Mouse (Mus musculus): ENCODE results near the gene Adck1.
A peak's percentile ranks its signal among the peaks of the same experiment; 100 is the strongest.
"Not testable (repeated sequence)": the region's sequence is repeated elsewhere in the genome, so short reads cannot be mapped to it uniquely, and the experiment has no call there.

The Adck1 gene

GRCm38 (mm10) chr12:88360441-88361119 lies at the start of gene Adck1:
Adck1 (plus strand) TSS chr12:88360554.
- peak; percentile 55 for DNase-seq (ENCODE audit: low spot score)

DNA sequence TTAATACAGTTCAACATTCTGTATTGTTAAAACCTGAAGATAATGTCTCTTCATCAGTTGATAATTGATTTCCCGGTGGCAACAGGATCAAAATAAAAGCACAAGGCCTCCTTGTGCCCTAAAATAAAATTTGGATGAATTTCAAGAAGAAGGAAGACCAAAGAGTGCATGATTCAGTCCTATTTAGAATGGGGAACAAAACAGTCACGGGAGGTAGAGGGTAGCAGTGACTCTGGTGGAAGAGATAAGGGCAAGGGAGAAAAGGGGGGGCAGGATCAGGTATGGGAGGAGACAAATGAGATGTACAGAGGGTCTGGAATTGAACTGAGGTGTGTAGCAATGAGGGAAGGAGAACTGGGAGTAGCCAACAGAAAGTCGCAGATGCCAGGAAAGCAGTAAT lies 45.8 kb upstream of the Adck1 start:
- no peak for DNase-seq (ENCODE audit: low spot score)

DNA sequence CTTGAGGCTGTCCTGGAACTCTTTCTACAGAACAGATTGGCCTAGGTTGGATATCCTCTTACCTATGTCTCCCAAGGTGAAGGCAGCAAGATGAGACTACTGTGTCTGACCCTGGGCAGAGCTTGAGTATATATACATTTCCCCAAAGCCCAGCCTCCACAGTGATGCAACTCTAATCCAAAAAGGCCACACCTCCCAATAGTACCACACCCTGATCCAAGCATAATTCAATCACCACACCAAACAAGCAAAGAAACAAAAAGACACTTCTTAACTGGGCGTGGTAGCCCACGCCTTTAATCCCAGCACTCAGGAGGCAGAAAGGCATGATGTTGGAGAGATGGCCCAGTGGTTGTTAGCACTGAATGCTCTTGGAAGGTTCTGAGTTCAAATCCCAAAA lies 36.4 kb upstream of the Adck1 start, which contains the start of gene Gm5039:
Gene Gm5039 (minus strand): TSS at position 101 of the 400 bp plus-strand sequence.
- DNase-seq (ENCODE audit: low spot score), result not testable (repeated sequence)

- not testable (repeated sequence) for DNase-seq (ENCODE audit: low spot score)
Observed at GRCm38 (mm10) chr12:88336662-88337413, 23.5 kb upstream of the Adck1 start.

- DNase-seq (ENCODE audit: low spot score), result not testable (repeated sequence)
Observed at GRCm38 (mm10) chr12:88341286-88341685, 19.1 kb upstream of the Adck1 start.

GRCm38 (mm10) chr12:88354182-88354702 lies 6.1 kb upstream of the Adck1 start:
- no peak for DNase-seq (ENCODE audit: low spot score)

DNA sequence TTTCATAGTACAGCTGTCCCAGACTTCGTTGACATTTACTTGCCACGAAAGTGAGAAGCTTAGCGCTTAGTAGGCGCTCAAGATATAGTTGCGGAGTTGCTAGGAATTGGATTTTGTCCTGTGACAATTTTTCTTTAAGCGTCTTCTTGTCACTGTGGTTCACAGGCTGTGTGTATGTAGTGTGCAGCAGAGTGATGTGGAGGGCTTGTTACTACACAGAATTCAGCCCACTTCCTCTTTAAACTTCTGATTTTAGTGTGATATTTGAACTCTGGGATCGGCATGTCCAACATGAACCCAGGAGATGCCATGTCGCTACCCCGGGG lies 729 bp downstream of the Adck1 start:
- no peak for DNase-seq (ENCODE audit: low spot score)

- DNase-seq (ENCODE audit: low spot score), result no peak
Observed at GRCm38 (mm10) chr12:88367673-88368072, 7.3 kb downstream of the Adck1 start.

- no peak for DNase-seq (ENCODE audit: low spot score)
Observed at GRCm38 (mm10) chr12:88368618-88369017, 8.3 kb downstream of the Adck1 start.

DNA sequence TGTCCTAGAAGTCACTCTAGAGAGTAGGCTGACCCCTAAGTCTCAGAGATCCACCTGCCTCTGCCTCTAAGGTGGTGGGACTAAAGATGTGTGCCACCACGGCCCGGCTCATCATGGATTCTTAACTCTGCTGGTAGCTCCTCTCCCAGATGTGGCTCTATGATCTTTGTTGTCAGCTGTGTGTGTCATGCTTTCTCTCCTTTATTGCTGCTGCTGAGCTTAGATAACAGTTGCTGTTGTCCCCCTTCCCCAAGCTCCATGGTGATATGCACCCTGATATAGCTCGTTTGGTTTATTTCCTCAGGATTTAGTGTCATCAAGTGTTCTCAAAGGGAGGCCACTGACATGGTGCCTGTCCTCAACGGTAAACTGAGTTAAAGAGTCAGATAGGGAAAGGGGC lies 9.3 kb downstream of the Adck1 start:
- DNase-seq (ENCODE audit: low spot score), result not testable (repeated sequence)

DNA sequence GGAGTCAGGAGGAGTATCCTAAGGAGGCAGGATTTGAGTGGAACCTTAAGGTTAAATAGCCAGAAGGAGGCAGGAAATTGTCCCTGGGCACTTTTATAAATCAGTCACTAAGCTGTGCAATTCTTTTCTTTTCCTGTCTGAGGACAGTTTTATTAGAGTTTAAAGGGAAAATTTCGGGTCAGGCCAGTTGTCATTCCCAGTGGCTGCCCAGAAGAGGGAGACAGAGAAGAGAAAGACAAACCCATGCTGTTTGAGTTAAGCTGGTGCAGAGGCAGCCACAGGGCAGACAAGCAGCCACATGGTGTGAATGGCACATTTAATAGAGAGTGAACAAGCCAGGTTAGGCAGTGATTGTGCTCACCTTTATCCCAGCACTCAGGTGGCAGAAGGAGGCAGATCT lies 10.0 kb downstream of the Adck1 start:
- DNase-seq (ENCODE audit: low spot score), result not testable (repeated sequence)

DNA sequence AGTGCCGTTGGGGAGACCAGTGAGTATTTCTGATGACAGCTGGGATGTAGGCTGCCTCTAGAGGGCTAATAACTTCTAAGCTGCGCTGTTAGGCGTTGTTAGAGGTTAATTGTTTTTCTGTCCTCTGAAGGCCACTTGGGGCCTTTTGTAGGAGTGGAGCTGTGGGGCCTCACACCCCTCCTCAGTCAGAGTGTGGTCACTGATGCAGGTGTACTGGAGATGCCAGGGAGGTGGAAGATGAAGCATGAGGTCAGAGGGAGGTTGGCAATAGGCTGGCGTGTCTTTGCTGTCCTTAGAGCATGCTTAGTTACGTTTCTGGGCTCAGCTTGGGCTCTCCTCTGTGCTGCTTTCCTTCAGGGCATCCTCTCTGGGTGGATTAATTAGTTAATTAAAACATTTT lies 11.7 kb downstream of the Adck1 start:
- DNase-seq (ENCODE audit: low spot score), result no peak

GRCm38 (mm10) chr12:88376820-88377219 lies 16.5 kb downstream of the Adck1 start:
- DNase-seq (ENCODE audit: low spot score), result no peak

- DNase-seq (ENCODE audit: low spot score), result no peak
Observed at GRCm38 (mm10) chr12:88378256-88378655, 17.9 kb downstream of the Adck1 start.

DNA sequence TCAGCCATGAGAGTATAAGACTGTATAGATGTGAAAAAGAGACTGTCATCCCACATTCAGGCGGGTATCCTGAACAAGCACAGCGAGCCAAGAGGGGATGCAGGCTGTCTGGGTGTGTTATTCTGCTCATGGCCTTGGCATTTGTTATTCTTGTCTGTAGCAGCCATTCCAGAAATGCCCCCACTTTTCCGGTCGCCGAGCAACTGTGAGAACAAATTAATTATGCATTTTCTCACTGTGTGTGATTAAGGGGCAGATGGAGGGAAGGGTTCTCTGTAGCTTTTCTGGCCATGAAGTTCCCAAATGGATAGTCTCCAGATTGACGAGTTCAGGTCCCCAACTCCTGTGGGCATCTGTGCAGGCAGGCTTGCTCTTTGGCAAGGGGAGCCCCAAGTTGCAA lies 28.5 kb downstream of the Adck1 start:
- DNase-seq (ENCODE audit: low spot score), result no peak

DNA sequence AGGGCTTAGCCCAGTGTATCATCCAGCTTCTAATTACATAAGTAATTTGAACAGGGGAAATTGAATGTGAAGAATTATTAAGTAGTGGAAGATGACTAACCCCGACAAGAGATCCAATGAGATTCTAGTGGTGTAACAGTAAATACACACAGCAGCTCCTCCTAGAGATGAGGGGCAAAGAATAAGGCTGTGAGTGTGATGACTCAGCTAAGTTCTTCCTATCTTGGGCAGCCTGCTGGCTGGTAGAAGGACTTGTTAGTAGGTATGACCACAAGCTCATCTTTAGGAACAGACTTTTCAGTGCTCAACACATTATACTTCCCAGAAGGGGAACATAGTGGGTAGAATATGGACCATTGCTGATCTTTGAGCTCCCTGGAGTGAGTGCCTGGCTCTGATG lies 38.3 kb downstream of the Adck1 start:
- DNase-seq (ENCODE audit: low spot score), result no peak

DNA sequence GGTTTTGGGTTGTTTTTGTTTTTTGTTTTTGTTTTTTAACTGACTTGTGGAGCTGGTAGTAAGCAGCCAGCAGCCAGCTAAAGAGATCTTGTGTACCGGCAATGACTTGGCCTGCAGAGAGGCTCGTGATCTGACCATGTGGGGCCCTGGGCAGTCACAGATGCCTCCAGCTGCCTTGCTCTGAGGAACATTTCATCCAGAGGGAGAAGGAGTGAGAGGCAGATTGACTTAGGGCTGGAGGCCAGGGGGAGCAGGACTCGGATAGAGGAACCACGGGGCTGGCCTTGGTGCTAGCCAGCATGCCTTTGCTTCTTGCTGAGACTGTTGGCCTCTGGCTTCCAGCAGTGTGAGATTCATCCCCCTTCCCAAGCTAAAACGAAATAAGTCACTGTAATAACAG lies 43.2 kb downstream of the Adck1 start:
- no peak for DNase-seq (ENCODE audit: low spot score)

GRCm38 (mm10) chr12:88405113-88405512 lies 44.8 kb downstream of the Adck1 start:
- DNase-seq (ENCODE audit: low spot score), result no peak

GRCm38 (mm10) chr12:88407996-88408322 lies 47.6 kb downstream of the Adck1 start:
- no peak for DNase-seq (ENCODE audit: low spot score)

- DNase-seq (ENCODE audit: low spot score), result no peak
Observed at GRCm38 (mm10) chr12:88408323-88409047, 48.1 kb downstream of the Adck1 start.

DNA sequence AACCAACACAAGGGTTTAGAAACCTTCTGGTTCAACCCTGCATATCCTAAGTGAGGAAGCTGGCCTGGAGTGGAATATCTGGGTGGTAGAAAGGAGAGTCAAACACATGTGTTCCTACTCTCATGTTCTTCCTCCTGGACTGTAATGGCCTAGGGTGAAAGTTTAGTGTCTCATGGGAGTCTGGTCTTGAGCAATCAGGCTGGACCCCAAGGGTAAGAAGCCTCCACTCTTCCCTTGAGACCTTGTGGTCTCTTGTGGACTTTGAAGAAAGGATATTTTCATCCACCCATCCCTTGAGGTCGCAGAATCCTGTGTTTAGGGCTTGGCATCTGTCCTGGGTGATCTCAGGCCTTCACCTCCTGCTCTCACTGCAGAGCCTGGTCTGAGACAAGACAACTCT lies 52.9 kb downstream of the Adck1 start:
- no peak for DNase-seq (ENCODE audit: low spot score)

DNA sequence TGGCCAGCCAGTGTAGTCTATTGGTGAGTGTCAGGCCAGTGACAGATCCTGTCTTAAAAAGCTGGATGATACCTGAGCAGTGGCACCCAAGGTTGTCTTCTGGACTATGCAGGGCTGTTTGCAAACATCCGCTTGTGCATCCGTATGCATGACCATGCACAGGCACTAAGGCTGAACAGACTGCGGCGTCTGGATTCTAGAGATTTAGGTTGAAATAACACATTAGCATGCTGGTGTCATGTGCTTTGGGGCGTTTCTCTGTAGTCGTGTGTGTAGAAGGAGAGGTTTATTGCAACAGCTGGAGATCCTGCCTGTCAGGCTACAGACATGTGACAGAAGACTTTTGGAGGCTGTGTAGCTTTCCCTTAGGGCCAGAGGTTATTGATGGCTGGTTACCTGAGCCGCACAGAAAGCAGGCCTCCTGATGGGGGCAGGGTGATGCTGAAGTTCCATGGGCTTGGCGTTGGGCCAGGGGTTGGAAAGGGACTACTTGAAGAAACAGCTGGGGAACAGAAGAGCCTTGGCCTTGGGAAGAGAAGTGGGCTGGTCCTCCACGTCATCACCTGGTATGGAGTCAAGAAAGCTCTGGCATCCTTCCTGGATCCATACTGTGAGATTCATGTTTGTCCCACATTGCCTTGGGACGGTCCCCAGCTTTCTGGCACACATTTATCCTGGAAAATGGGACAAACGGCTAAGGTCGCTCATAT lies 59.7 kb downstream of the Adck1 start:
- DNase-seq (ENCODE audit: low spot score), result no peak

Measured in spleen, adult 12 weeks (tissue).